Mouse (Mus musculus) c-Kit-positive CD71-positive TER-119-negative erythroid progenitor cells, embryonic 14.5 days (primary cell): ENCODE data around the gene Safb.
A peak's percentile ranks its signal among the peaks of the same experiment; 100 is the strongest.
"Not testable (repeated sequence)": the region's sequence is repeated elsewhere in the genome, so short reads cannot be mapped to it uniquely, and the experiment has no call there.

Experiments
- DNase-seq: peaks from one replicate; pipeline ENCODE4 v3.0.0-alpha.2; 2013; ENCODE audit warnings: low read depth

Safb gene

DNA sequence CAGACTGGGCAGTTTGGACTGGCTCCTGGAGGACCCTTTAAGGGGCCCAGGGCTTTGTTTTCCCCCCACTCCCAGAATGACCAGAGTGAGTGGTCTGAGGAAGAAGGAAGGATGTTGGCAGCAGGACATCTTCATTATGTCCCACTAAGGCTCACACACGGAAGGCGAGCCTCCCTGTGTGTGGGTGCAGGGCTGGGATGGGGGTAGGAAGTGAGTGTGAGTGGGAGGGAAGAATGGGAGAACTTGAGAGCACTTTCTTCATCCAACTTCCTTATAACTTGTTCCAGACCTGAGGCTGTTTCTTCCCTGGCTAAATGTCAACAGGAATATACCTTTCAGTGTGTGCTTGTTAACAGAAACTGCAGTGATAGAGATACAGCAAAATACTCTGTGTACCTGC lies 26.7 kb downstream of the Safb start:
- DNase-seq = no peak

- DNase-seq = peak; percentile 88
Observed at GRCm38 (mm10) chr17:56611861-56612564, 27.4 kb downstream of the Safb start.

- DNase-seq = not testable (repeated sequence)
Observed at GRCm38 (mm10) chr17:56612565-56612939, 27.9 kb downstream of the Safb start.

DNA sequence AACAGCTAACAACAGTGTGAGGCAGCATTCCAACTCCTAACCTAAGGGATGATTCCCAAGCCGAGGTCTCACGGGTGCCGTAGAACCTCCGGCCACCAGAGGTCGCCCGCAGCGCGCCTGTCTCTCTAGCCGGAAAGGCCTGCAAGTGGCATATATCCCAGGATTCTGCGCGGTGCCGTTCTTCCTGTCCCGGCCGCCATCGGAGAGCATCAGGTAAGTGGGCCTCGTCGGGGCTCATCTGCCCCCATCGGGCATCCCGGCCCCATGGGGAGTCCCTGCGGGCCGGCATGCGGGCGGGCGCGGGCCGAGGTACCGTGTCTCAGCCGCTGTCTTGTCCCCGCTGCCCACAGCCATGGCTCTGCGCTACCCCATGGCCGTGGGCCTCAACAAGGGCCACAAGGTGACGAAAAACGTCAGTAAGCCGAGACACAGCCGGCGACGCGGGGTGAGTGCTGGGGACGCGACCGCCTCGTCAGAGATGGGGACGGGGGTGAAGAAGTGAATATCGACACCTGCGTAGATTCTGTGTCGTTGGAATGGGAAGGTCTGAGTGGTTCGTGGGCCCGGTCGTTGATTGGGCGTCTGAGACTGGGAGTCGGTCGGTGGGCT lies 28.7 kb downstream of the Safb start, which contains the start of gene Rpl36:
Gene Rpl36, plus strand, starts transcription at position 181 of the 609 bp plus-strand sequence.
- DNase-seq = peak; percentile 81

DNA sequence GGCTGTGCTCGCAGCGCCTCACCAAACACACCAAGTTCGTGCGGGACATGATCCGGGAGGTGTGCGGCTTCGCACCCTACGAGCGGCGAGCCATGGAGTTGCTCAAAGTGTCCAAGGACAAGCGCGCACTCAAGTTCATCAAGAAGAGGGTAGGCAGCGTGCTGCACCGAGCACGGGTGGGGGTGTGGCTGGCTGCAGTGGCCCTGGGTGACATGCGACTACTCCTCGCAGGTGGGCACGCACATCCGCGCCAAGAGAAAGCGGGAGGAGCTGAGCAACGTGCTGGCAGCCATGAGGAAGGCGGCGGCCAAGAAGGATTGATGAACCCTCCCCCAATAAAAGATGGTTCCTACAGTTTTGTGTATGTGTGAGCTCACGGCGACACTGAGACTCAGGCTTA lies 29.3 kb downstream of the Safb start:
- not testable (repeated sequence) for DNase-seq

GRCm38 (mm10) chr17:56614391-56615135 lies 29.9 kb downstream of the Safb start:
- DNase-seq = no peak

DNA sequence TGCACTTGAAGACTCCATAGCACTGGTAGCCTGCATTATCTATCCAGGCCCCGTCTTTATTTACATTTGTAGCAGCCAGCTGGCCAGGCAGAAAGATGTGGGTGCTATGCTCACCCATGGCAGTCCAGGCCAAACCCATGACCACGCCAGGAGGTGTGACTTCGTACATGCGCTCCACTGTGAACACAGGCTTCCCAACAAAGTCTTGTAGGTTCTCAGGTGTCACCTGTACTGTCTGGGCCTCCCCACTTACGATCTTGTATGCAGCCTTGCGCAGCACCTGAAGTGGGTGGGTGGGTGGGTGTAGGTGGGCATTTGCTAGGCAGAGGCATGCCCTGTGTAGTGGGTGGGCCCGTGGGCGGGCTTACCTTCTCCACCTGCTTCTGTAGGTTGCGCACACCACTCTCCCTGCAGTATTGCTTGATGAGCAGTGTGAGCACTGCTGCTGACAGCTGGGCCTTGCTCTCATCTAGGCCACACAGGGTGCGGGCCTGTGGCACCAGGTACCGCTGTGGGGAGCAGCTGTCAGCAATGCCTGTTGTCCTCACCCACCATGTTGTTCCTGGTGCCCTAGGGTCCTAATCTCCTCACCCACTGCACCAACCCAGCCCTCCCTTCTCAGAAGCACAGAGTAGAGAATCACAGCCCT lies 30.6 kb downstream of the Safb start:
- DNase-seq = no peak

DNA sequence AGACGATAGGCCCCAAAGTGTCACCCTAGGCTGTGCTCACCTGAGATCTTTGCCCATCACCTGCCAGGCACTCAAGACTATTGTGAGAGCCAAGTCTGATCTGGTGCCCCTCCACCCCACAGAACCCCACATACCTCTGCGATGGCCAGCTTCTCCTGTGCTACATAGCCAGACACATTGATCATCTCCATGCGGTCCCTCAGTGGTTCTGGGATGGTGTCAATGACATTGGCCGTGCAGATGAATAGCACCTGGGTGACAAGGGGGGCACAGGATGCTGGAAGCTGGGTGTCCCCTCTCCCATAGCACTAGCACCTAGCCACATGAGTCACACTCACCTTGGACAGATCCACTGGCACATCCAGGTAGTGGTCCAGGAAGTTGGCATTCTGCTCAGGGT lies 31.2 kb downstream of the Safb start:
- DNase-seq = no peak

- no peak for DNase-seq
Observed at GRCm38 (mm10) chr17:56616725-56617124, 32.1 kb downstream of the Safb start.

DNA sequence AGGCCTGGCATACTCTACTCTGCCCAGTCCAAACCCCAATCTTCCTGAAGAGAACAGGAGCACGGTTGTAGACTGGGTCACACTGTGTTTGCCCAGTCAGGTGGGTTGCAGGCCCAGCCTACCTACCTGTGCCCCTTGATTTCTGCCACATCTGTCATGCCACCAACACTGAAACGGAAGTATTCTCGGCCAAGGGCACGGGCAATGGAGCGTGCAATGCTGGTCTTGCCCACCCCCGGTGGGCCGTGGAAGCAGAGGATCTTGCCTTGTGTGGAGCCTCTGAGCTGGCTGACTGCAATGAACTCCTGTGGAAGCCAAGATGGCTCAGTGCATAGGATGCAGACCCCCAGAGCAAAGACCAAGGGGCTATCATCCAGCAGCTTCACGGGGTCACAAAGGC lies 33.0 kb downstream of the Safb start:
- no peak for DNase-seq

GRCm38 (mm10) chr17:56625495-56625894 lies 40.9 kb downstream of the Safb start:
- DNase-seq = peak; percentile 44

DNA sequence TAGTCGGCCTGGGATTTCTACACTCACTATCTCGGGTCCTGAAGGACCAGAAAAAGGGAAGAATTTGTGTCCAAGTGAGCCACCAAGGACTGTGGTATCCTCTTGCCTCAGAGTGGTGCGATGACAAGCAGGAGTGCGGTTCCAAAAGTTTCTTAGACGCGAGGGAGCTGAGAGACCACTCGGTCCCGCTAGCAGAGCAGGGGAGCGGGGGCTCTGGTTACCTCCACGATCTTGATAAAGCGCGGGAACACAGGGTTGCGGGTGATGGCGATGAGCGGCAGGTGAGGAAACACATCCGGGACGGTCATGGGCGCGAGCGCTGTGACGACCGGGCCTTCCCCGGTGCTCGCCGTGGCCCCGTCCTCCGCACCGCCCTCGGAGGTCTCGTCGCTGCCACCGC lies 41.6 kb downstream of the Safb start:
- no peak for DNase-seq

DNA sequence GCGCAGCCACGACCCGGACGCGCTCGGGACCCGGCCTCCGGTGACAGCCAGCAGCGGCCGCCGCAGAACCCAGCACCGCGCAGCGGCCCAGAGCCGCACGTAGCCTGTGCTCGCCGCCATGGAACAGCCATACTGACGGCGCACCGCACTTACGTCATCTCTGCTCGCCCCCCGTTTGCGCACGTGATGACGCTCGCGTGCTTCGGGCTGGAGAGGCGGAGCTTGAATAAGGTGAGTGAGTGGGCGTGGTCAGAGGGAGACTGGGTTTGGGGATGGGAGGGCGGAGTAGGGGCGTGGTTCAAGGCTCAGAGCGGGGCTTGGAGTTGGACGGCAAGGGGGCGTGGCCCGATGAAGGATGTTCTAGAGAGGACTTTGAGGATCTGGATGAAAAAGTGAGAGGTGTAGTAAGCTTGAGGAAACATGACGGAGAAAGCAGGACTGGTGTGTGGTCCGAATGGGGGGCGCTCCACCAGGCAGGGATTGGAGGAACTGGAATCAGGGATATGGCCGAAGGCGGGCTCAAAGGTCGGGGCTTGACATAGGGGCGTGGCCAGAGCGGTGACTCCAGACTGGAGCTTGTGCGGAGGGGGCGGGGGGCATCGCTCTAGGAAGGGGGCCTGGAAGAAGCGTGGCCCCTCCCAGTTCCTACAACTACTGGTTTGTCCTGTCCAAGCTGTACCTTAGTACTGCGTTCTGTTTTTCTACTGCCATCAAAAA lies 42.3 kb downstream of the Safb start, which contains the start of gene Lonp1:
Gene Lonp1, minus strand, starts transcription at position 134 of the 717 bp plus-strand sequence.
- DNase-seq = peak; percentile 99

GRCm38 (mm10) chr17:56627530-56628277 lies 43.1 kb downstream of the Safb start, which contains the start of gene Catsperd:
Gene Catsperd, plus strand, starts transcription at chr17:56628143.
- DNase-seq = no peak

DNA sequence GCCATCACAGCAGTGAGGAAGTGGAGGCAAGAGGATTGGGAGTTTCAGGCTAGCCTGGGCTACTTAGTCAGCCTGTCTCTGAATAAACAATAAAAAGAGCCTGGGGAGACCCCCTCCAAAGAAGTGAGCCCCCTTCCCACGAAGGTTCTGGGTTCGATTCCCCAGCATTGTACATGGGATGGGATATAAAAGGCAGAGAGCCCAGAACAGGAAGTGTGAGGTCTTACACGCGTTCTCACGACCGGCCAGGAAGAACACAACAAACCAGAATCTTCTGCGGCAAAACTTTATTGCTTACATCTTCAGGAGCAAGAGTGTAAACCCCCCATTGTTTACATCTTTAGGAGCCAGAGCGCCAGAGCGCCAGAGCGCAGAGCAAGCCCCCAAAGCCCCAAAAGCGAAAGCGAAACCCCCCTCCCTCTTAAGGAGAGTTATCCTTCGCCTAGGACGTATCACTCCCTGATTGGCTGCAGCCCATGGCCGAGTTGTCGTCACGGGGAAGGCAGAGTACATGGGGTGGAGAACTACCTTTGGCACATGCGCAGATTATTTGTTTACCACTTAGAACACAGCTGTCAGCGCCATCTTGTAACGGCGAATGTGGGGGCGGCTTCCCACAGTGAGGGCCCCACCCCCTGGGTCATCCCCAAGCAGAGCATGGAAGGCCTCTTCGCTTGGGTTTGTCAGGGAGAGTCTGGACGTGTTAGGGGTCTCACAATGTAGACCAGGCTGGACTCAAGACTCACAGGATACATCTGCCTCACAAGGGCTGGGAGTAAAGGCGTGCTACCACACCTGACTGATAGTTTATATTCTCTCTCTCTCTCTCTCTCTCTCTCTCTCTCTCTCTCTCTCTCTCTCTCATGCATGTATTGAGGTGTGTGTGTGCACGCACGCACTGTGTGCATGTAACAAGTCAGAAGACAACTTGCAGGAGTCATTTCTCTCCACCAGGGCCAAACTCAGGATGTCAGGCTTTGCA lies 45.5 kb downstream of the Safb start:
- not testable (repeated sequence) for DNase-seq

GRCm38 (mm10) chr17:56631807-56632206 lies 47.2 kb downstream of the Safb start:
- no peak for DNase-seq

GRCm38 (mm10) chr17:56634023-56634422 lies 49.4 kb downstream of the Safb start:
- DNase-seq = no peak

GRCm38 (mm10) chr17:56643237-56643636 lies 58.6 kb downstream of the Safb start:
- DNase-seq = no peak

DNA sequence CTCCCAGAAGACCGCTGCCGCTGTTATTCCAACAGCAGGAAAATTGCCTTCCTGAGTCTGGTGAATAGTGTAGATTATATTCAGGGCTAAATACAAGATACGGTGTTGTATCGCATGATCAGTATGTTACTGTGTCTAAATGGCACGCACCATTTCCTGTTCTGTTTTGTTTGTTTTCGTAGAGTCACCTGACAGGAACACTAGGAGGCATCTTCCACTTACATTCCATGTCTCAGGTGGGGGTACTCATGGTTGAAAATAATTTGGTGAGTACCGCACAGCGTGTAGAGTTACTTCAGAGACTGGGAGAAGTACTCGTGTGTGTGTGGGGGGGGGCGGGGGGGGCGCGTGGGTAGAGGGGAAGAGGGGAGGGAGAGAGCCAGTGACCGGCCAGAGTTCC lies 62.9 kb downstream of the Safb start:
- no peak for DNase-seq

DNA sequence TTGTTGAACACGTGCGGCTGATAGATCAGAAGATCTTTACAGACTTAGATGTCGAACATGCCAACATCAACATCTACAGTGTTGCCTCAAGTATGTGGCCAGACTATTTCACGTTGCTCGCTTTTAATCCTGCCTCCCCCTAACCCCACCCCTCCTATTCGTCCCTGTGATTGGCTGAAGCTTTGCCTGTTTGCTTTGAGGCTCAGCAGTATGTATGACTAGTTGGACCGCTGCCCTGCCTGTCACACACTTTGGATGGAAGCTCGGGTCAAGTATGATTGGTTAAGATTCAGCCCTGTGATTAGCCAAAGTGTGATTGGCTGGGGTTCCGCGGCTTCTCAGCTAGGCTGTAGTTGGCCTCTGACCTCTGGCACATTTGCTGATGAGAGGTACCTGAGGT lies 67.2 kb downstream of the Safb start:
- DNase-seq = no peak
